Mouse (Mus musculus) kidney, embryonic 16.5 days (tissue): ENCODE data around the gene Dcst2. TPM values are rescaled to one million over a fixed set of nuclear protein-coding genes. Genes with fewer than 3 reads are reported as not detected.

Experiments used
- ATAC-seq: fragments of 200-750 bp; cut with Nextera tagmentation; 2 replicates; pipeline ENCODE4 v1.8.0; 2017; ENCODE audit warnings: moderate TSS enrichment; ENCODE audit not compliant: low FRiP score, low TSS enrichment
- H3K27ac ChIP-seq: fragments of 300-500 bp; sonication (generic); 2 replicates; pipeline ENCODE4 v1.5.1; 2014; ENCODE audit warnings: low read length
- H3K27me3 ChIP-seq: fragments of 300-500 bp; sonication (generic); 2 replicates; pipeline ENCODE4 v1.6.1; 2014; ENCODE audit warnings: low read length, control low read depth, mixed read lengths; ENCODE audit not compliant: insufficient read depth
- H3K36me3 ChIP-seq: fragments of 300-500 bp; sonication (generic); 2 replicates; pipeline ENCODE4 v1.6.1; 2014; ENCODE audit warnings: low read length, control low read depth, mixed read lengths; ENCODE audit not compliant: insufficient read depth
- H3K4me1 ChIP-seq: fragments of 300-500 bp; sonication (generic); 2 replicates; pipeline ENCODE4 v1.6.1; 2014; ENCODE audit warnings: low read length, control low read depth, mixed read lengths; ENCODE audit not compliant: insufficient read depth
- H3K4me2 ChIP-seq: fragments of 300-500 bp; sonication (generic); replicated peaks from 2 replicates; pipeline ENCODE4 v1.6.1; 2014; ENCODE audit warnings: low read depth, low read length
- H3K4me3 ChIP-seq: fragments of 300-500 bp; sonication (generic); 2 replicates; pipeline ENCODE4 v1.5.1; 2014; ENCODE audit warnings: mild to moderate bottlenecking, low read length
- H3K9ac ChIP-seq: fragments of 300-500 bp; sonication (generic); replicated peaks from 2 replicates; pipeline ENCODE4 v1.6.1; 2014; ENCODE audit warnings: low read length
- H3K9me3 ChIP-seq: fragments of 300-500 bp; sonication (generic); 2 replicates; pipeline ENCODE4 v1.6.1; 2016; ENCODE audit warnings: low read length, control low read depth
- WGBS: fragments of 180-500 bp; shearing (Covaris S2); extraction: QIAGEN DNeasy Blood & Tissue Kit; methylation state at CpG from one replicate; pipeline ENCODE4 v1.1.7; 2014; 5-methylcytosine and 5-hydroxymethylcytosine counted together
- polyA plus RNA-seq: library from polyadenylated mRNA; unstranded; fragments of >200 nt; fragmentation: Nextera tagmentation; extraction: Ambion mirVana; gene quantifications from 2 replicates; pipeline ENCODE4 v1.2.1, GENCODE M21; 2015

The Dcst2 gene
- polyA plus RNA-seq, 1 experiment from 2014 or later: 0.35 TPM

GRCm38 (mm10) chr3:89418170-89418860 is 56.5 kb downstream of the Dcst2 start, which contains the start of the genes Cks1b and Shc1:
Cks1b (minus strand) TSS chr3:89418383.
Shc1 (plus strand) TSS chr3:89418443.
- WGBS: under 1% methylated on average over 39 of the region's 39 CpGs
- no peaks in the 10 kb centered on the region for H3K27me3 ChIP-seq
- H3K9ac ChIP-seq: peak within 1 kb of the TSS; percentile 91
- peak; percentile 94 for ATAC-seq
- H3K27ac ChIP-seq: peak within 1 kb of the TSS; percentile 100
- H3K9me3 ChIP-seq: no peaks in the 10 kb centered on the region
- H3K4me1 ChIP-seq: peaks cover 42% of the 10 kb centered on the region
- H3K4me3 ChIP-seq: peak within 1 kb of the TSS; percentile 62
- peak within 1 kb of the TSS; percentile 88 for H3K4me2 ChIP-seq
- H3K36me3 ChIP-seq: peaks cover 29% of the 10 kb centered on the region

- Histone ChIP-seq H3K4me3 (peak overlapping the region; percentile 62), H3K4me1 (peaks cover 46% of the 10 kb centered on the region), H3K36me3 (peaks cover 25% of the 10 kb centered on the region), H3K9me3 (no peaks in the 10 kb centered on the region), H3K4me2 (peak overlapping the region; percentile 88), H3K9ac (peak overlapping the region; percentile 91), H3K27ac (peak overlapping the region; percentile 100), H3K27me3 (no peaks in the 10 kb centered on the region)
- WGBS: under 1% methylated on average over 16 of the region's 16 CpGs
- ATAC-seq: peak; percentile 20; the same call in 1 of the 2 replicates
Observed at GRCm38 (mm10) chr3:89418861-89419250, 57.1 kb downstream of the Dcst2 start.

- Histone ChIP-seq H3K36me3 (peaks cover 20% of the 10 kb centered on the region), H3K4me2 (peak overlapping the region; percentile 88), H3K27ac (peak overlapping the region; percentile 100), H3K9ac (peak overlapping the region; percentile 91), H3K9me3 (no peaks in the 10 kb centered on the region), H3K27me3 (no peaks in the 10 kb centered on the region), H3K4me1 (peaks cover 49% of the 10 kb centered on the region), H3K4me3 (peak overlapping the region; percentile 62)
- 1% methylated on average over 9 of the region's 9 CpGs for WGBS
- no peak for ATAC-seq
Observed at GRCm38 (mm10) chr3:89419571-89419970, 57.8 kb downstream of the Dcst2 start.

GRCm38 (mm10) chr3:89419981-89420380 is 58.2 kb downstream of the Dcst2 start:
- Histone ChIP-seq H3K9me3 (no peaks in the 10 kb centered on the region), H3K27me3 (no peaks in the 10 kb centered on the region), H3K4me3 (peak overlapping the region; percentile 62), H3K4me1 (peaks cover 53% of the 10 kb centered on the region), H3K4me2 (peak overlapping the region; percentile 88), H3K27ac (peak overlapping the region; percentile 100), H3K9ac (peak overlapping the region; percentile 91), H3K36me3 (peaks cover 19% of the 10 kb centered on the region)
- no peak for ATAC-seq
- 8% methylated on average over 3 of the region's 3 CpGs for WGBS

GRCm38 (mm10) chr3:89420421-89420820 is 58.6 kb downstream of the Dcst2 start:
- Histone ChIP-seq H3K36me3 (peaks cover 17% of the 10 kb centered on the region), H3K9ac (peak overlapping the region; percentile 56; the same call in 1 of the 2 replicates), H3K9me3 (no peaks in the 10 kb centered on the region), H3K4me3 (peak overlapping the region; percentile 65), H3K27me3 (no peaks in the 10 kb centered on the region), H3K4me1 (peaks cover 56% of the 10 kb centered on the region), H3K27ac (peak overlapping the region; percentile 100), H3K4me2 (peak overlapping the region; percentile 88)
- 47% methylated on average over 2 of the region's 2 CpGs for WGBS
- ATAC-seq: no peak

GRCm38 (mm10) chr3:89421002-89421774 is 59.4 kb downstream of the Dcst2 start:
- peak; percentile 80 for ATAC-seq
- 2% methylated on average over 11 of the region's 11 CpGs for WGBS

GRCm38 (mm10) chr3:89421810-89422473 is 60.2 kb downstream of the Dcst2 start:
- peak overlapping the region; percentile 100 for H3K27ac ChIP-seq
- WGBS: 9% methylated on average over 22 of the region's 22 CpGs
- no peaks in the 10 kb centered on the region for H3K9me3 ChIP-seq
- H3K4me1 ChIP-seq: peaks cover 50% of the 10 kb centered on the region
- ATAC-seq: no peak
- peak overlapping the region; percentile 88 for H3K4me2 ChIP-seq
- peak overlapping the region; percentile 65 for H3K4me3 ChIP-seq
- H3K9ac ChIP-seq: peak overlapping the region; percentile 77
- no peaks in the 10 kb centered on the region for H3K27me3 ChIP-seq
- H3K36me3 ChIP-seq: peaks cover 20% of the 10 kb centered on the region

More at GRCm38 (mm10) chr3:89421002-89421774, 59.4 kb downstream of the Dcst2 start:
- Histone ChIP-seq H3K27me3 (no peaks in the 10 kb centered on the region), H3K4me1 (peaks cover 56% of the 10 kb centered on the region), H3K27ac (peak overlapping the region; percentile 100), H3K9ac (peak overlapping the region; percentile 77), H3K4me3 (peak overlapping the region; percentile 65), H3K9me3 (no peaks in the 10 kb centered on the region), H3K4me2 (peak overlapping the region; percentile 88), H3K36me3 (peaks cover 15% of the 10 kb centered on the region)

GRCm38 (mm10) chr3:89422556-89423205 is 60.9 kb downstream of the Dcst2 start:
- no peaks in the 10 kb centered on the region for H3K9me3 ChIP-seq
- peak overlapping the region; percentile 77 for H3K9ac ChIP-seq
- H3K27me3 ChIP-seq: no peaks in the 10 kb centered on the region
- H3K4me3 ChIP-seq: peak overlapping the region; percentile 65
- 68% methylated on average over 6 of the region's 6 CpGs for WGBS
- no peak for ATAC-seq
- no peak overlapping the region for H3K27ac ChIP-seq
- peak overlapping the region; percentile 88 for H3K4me2 ChIP-seq
- H3K4me1 ChIP-seq: peaks cover 46% of the 10 kb centered on the region
- peaks cover 27% of the 10 kb centered on the region for H3K36me3 ChIP-seq

- H3K27ac ChIP-seq: no peak overlapping the region
- H3K4me3 ChIP-seq: no peak overlapping the region
- H3K27me3 ChIP-seq: no peaks in the 10 kb centered on the region
- ATAC-seq: no peak
- H3K4me2 ChIP-seq: no peak overlapping the region
- peaks cover 46% of the 10 kb centered on the region for H3K4me1 ChIP-seq
- WGBS: 54% methylated on average over 5 of the region's 5 CpGs
- H3K9ac ChIP-seq: no peak overlapping the region
- peaks cover 31% of the 10 kb centered on the region for H3K36me3 ChIP-seq
- H3K9me3 ChIP-seq: no peaks in the 10 kb centered on the region
Observed at GRCm38 (mm10) chr3:89424416-89425140, 62.8 kb downstream of the Dcst2 start.
